Mouse (Mus musculus): Measurements from ENCODE around the gene Phf23. TPM values are rescaled to one million over a fixed set of nuclear protein-coding genes. Genes with fewer than 3 reads are reported as not detected.

The Phf23 gene
- total RNA-seq, 4 experiments from 2014 or later = 55.7 to 61.0 (median 58.4) TPM

DNA sequence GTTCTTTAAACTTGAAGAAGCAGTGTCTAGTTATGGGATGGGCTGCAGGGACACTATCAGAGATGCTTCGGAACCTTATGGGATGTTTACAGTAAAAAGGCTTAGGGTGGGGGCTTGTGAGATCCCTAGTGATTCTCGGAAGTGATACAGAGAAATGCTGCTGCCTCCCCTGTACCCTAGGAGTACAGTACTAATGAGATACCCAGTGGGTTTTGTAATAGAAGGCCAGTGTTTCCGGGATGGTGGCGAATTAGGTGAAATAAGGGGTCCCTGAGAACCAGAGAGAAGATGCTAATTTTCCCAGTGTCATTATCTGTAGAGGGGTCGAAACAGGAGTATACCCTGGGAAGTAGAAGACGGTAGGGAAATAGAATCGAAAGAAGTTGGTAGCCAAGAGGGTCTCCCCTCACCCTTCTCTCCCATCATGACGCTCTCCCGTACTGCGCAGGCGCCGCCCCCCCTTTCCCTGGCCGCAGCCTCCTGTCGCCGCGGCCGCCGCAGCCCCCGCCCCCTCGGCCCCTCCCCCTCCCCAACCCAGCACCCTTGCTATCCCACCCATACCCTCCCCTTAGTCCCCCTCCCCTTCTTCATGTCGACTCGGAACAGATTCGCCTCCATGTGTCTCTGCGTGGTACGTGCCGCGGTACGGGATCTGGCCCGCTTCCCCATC lies 28.0 kb downstream of the Phf23 start:
- no peak for DNase-seq

DNA sequence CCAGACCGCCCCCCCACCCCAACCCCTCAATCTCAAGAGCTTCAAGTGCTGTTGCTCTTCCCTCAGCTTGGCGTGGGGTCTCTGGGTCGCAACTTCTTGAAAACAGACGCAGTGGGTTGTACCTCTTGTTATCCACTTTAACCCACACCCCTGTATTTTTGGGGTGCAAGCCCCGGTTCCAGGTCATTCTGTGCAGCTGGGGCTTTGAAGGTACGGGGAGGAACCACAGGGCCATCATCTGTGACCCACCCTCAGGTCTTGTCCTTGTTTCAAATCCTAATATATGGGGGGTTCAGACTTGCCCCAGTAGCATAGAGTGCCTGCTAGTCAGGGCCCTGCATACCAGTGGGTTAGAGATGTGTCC lies 28.6 kb downstream of the Phf23 start:
- DNase-seq = no peak

DNA sequence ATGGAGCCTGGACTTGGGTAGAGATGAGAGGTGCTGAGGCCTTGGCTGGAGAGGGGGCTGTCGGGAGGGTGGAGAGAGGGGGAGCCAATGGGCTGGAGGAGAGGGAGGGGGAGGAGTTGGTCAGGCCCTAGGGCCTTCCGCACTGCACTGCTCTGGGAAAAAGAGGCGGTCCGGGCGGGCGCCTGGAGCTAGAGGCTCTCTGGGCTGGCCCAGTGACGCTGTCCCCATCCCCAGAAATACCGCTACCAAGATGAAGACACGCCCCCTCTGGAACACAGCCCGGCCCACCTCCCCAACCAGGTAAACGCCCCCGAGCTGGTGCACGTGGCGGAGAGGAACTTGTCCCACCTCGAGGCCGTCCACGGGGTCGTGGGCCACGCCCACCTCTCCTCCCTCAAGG lies 31.1 kb downstream of the Phf23 start:
- no peak for DNase-seq

DNA sequence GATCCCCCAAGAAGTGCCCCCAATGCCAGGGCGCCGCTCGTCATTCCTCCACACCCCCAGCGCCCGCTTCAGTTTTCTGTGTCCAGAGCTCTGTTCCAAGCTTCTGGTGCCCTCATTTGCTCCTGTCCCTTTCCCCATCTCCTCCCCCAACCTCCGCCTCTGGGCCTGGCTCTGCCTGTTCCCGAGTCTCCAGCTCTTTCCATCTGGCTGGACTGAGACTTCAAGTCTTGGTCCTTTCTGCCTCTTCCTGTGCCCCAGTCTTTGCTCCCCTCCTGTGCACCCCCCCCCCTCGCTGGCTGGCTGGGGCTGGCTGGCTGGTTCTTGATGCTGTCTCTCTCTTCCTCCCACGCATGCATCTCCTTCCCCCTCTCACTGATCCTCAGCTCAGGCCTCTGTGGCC lies 31.8 kb downstream of the Phf23 start:
- no peak for DNase-seq

DNA sequence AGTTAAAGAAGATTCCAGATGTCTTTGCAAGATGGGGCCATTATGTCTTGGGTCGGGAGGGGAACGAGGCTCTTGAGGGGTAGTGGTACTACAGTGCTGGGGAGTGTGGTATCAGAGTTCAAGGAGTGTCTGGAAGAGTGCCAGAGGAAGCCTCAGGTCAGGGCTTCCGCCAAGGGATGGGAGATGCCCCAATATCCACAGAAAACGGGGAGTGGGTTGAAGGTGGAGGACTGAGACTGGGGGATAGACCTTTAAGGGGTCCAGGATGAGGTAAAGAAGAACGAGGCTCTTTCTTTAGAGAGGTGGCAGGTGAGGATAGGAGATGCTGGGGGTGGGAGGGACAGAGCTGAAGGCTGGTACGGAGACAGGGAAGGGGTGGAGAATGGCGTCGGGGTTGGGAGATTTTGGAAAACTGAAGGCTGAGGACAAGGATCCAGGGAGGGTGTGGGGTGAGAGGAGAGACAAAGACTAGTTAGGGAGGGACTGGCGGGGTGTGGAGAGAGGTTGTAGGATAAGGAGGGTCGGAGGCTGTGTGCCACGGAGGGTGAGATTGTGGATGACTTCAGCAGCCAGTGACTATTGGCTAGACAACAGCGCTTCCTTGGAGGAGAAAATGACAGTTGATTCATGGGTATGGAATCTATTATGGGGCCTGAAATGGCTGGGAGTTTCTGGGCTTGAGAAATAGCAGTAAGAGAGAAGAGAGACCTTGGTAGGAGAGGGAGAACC lies 33.0 kb downstream of the Phf23 start:
- no peak for DNase-seq

DNA sequence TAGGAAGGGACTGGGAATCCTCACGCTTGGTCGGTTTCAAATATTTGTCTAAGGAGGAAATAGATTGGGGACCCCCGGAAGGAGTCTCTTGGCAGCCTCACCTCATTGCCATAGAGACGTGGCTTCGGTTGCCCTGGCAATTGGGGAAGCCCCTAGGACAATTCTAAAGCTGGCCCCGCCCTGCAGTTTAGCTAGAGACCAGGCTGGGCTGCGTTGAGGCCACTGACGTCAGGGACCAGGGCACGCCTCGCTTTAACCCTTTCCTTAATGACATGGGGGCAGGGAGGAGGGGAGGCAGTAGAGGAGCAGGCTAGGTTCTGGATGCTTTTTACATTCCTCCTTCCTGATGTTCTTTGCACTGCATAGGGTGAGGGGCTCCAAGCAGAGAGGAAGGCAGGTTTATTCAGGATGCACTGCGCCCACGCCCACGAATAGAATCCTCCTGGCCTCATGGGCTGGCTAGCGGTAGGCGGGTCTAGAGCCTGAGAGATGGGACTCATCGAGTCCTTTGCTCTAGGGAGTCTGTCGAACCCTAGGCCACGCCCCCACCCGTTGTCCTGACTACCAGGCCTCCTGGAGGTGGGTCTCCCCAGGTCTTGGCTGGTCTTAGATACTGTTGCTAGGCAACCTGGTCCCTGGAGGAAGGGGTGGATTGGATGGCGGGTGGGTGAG lies 33.7 kb downstream of the Phf23 start:
- DNase-seq = no peak

DNA sequence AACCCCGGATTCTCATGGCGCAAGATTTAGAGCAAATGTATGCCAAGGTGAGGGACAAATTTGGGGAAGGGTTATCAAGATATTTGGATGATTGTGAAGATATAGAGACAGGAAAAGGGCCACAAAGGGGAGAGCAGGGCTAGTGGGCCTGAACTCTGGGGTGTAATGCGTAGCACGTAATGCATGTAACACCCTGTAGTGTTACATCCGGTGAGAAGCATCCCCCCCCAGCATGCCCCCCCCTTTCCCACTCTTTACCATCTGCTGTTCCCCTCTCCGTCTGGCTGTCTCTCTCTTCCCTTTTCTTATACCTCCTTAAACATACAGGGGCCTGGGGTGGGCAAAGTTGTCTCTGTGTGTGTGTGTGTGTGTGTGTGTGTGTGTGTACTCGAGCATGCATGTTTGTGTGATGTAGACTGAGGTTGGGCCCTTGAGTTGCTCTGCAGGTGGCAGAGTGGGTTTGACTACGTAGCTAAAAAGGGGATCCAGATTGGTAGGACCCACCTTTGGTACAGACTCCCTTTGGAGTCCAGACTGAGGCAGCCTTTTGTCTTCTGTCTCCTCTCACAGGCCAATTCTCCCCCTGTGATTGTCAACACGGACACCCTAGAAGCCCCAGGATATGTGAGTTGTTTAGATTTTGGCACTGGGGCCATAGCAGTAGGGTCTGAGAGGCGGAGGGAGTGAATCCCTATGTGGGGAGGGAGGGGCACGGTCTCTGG lies 34.4 kb downstream of the Phf23 start:
- DNase-seq = no peak

DNA sequence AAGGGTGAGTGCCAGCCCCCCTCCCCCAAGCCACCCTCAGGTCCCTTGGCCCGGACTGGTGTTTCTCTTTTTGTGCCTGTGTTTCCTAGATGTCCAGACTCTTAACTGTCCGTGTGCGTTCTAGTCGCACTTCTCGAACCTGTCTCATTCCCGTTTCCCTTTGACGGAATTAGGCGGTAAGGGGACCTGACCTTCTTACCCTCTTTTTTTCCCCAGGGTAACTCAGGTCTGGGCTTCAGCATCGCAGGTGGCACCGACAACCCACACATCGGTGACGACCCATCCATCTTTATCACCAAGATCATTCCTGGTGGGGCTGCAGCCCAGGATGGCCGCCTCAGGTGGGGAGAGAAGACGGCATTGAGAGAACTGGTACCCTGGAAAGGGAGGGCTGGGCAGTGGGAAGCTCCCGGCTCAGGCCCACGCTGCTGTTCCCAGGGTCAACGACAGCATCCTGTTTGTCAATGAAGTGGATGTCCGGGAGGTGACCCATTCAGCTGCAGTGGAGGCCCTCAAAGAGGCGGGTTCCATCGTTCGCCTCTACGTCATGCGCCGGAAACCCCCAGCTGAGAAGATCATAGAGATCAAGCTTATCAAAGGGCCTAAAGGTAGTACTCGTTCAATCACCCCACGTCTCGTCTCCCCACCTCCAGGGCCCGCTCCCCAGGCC lies 35.2 kb downstream of the Phf23 start:
- DNase-seq = no peak

DNA sequence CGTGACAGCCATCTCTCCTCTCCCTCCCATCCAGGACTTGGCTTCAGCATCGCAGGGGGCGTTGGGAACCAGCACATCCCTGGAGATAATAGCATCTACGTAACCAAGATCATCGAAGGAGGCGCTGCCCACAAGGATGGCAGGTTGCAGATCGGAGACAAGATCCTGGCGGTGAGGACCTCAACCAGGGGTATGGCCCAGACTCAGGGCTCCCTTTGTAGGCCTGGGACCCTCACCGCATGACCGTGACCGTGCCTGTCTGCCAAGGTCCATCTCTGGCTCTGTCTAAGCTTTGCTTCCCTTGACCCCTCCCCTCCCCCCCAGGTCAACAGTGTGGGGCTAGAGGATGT lies 35.7 kb downstream of the Phf23 start:
- DNase-seq = no peak

DNA sequence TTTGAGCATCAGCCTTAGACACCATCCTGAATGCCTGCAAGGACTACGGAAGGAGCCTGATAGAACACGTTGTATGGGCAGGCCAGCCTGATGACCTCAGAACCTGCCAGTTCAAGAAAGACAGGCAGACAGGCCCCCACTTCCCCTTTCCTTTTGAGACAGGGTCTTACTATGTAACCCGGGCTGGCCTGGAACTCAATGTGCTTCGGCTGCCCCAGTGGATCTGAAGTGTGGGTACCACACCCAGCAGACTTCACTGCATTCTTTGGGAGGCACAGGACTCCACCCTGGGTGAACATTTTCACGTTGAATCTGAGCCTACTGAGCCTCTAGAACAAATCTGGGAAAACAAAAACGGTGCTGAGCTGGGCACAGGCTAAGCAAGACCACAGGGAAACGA lies 42.6 kb downstream of the Phf23 start:
- no peak for DNase-seq

DNA sequence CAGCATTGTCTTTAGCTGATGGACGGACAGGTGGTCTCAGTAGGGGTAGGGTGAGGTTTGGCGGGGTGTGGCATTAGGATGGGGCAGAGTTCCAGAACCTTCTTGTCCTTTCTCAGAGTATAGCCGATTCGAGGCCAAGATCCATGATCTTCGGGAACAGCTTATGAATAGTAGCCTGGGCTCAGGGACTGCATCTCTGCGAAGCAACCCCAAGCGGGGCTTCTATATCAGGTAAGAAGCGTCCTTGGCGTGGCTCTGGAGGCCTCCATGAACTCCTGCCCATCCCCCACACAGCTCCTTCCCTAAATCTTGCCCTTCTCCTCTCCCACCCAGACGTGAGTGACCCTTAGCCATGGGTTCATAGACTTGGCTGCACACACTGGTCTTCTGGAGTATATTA lies 44.1 kb downstream of the Phf23 start:
- DNase-seq = no peak

DNA sequence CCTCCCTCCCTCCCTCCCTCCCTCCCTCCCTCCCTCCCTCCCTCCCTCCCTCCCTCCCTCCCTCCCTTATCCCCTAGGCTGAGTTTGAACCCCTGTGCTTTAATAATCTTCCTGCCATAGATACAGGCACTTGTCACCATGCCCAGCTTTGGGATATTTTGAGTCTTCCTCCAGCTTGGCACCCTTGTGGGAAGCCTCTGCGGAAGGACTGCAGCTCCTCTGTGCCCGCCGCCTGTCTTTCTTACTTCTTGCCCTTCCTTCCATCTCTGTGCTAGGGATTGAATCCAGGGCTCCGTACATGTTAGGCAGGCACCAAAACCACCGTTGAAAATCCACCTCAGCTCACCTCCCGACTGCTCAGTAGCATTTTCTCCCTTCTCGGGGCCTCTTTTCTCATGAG lies 44.6 kb downstream of the Phf23 start:
- no peak for DNase-seq

DNA sequence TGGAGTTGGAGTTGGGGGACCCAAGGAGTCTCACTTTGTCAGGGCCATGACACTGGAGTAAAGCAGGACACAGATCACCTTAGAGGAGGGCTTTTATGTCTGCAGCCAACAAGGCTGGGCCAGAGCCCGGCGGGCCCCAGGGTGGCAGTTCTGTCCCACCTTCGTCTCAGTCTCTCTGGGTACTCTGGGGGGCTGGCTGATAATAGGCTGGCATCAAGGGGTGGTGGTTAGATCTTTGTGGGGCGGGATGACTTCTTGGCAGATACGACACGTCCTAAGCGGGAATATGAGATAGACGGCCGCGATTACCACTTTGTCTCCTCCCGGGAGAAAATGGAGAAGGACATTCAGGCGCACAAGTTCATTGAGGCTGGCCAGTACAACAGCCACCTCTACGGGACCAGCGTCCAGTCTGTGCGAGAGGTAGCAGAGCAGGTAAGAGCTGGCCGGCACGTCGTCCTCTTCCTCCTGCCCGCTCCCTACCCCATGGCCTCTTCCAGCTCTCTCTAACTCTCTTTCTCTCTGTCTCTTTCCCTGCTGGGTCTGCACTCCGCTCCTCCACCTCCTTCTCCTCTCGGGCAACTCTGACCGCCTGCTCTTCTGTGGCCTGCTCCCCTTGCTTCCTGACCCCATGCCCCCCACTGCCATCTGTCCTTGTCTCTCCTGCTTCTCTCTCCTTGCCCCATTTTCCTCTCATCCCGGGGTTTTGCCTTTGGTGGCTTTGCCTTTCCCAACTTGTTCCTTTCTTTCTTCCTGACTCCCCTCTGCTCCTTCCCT lies 46.9 kb downstream of the Phf23 start:
- DNase-seq = no peak

DNA sequence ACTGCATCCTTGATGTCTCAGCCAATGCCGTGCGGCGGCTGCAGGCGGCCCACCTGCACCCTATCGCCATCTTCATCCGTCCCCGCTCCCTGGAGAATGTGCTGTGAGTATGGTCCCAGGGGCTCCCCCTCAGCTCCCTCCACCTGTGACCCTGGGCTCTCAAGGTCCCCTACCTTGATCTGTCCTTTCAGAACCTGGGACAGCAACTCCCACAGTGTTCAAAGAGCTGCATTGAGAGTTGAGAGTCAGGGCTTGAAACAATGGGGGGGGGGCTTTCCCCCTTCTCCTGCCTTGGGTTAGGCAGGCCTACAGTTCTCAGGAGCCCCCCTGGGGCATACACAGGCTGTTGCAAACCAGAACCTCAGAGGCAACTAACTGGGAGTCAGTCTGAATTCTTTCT lies 48.1 kb downstream of the Phf23 start:
- DNase-seq = no peak

DNA sequence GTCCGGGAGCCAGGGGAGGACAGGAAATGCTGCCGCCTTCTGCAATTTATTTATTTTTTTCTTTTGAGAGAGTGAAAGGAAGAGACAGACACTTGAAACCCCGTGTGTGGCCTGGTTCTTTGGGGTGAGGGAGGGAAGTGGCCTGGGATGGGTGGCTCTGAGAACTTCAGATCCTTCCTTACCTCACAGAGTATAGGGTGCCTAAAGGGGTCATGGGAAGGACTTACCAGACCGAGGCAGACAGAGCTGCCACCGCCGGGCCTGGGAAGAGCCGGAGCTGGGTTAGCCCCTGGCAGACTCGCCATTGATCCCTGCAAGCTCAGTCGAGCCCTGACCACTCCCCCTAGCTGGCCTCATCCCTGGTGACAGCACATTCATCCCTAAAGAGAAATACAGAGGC lies 49.9 kb downstream of the Phf23 start:
- no peak for DNase-seq

DNA sequence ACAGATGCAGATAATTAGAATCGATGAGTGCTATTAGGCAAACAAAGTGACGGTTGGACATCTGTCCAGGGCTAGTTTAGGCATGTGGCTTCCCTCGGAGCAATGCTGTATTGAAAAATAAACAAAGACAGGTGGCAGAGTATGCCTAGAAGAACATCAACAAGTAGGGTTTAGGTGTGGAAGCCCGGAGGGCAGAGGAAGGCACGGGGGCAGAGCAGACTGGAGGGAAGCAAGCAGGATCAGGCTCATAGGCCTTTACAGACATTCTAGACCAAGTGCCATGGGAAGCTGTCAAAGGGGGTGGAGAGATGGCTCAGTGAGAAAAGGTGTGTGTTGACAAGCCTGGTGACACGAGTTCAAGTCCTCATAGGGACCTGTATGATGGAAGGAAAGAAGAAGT lies 53.8 kb downstream of the Phf23 start:
- no peak for DNase-seq

Small RNAs within 50 kb of the gene (microRNA-seq; reads per million reads assigned to microRNA genes)
- gene Gm44349 = 0 to 0.17 reads per million in 2 experiments
- gene Mir324 = 1,328 to 1,771 reads per million in 2 experiments

Other genes starting within 250 kb of the Phf23 start
- gene Polr2a, start 237.1 kb upstream of the Phf23 start, total RNA-seq (2022) = 100 to 1,000 TPM in 2 of 4 experiments, 10 to 100 TPM in 2; 85.2 to 125 (median 101) TPM
- gene Slc35g3, start 233.8 kb upstream of the Phf23 start, total RNA-seq (2022) = not detected
- gene Zbtb4, start 229.9 kb upstream of the Phf23 start, total RNA-seq (2022) = 100 to 1,000 TPM in 2 of 4 experiments, 10 to 100 TPM in 2; 73.0 to 121 (median 97.6) TPM
- gene Chrnb1, start 199.8 kb upstream of the Phf23 start, total RNA-seq (2022) = 1 to 10 TPM; 1.5 to 8.1 (median 5.0) TPM
- 10 to 100 TPM in 2 of 4 experiments, 1 to 10 TPM in 2; 2.5 to 32.7 (median 16.9) TPM for gene Fgf11, start 193.9 kb upstream of the Phf23 start, total RNA-seq (2022)
- 1 to 10 TPM in 1 of 4 experiments, under 1 TPM in 3; 0.45 to 1.1 (median 0.72) TPM for gene Tmem102, start 190.2 kb upstream of the Phf23 start, total RNA-seq (2022)
- not detected for gene Gm39566, start 180.5 kb upstream of the Phf23 start, total RNA-seq (2022)
- gene Spem2, start 177.3 kb upstream of the Phf23 start, total RNA-seq (2022) = not detected
- gene Spem1, start 173.6 kb upstream of the Phf23 start, total RNA-seq (2022) = under 1 TPM in 1 of 4 experiments, not detected in 3; 0.38 TPM
- 10 to 100 TPM; 22.2 to 48.7 (median 35.8) TPM for gene Nlgn2, start 158.0 kb upstream of the Phf23 start, total RNA-seq (2022)
- gene Tmem256, start 157.3 kb upstream of the Phf23 start, total RNA-seq (2022) = 100 to 1,000 TPM; 122 to 164 (median 149) TPM
- 10 to 100 TPM; 40.2 to 69.1 (median 62.1) TPM for gene Plscr3, start 149.4 kb upstream of the Phf23 start, total RNA-seq (2022)
- under 1 TPM in 2 of 4 experiments, not detected in 2; 0.11 to 0.20 TPM for gene Tnk1, start 137.0 kb upstream of the Phf23 start, total RNA-seq (2022)
- not detected for gene Tmem95, start 117.8 kb upstream of the Phf23 start, total RNA-seq (2022)
- 1 to 10 TPM; 4.3 to 6.2 (median 5.5) TPM for gene Kctd11, start 114.4 kb upstream of the Phf23 start, total RNA-seq (2022)
- 1 to 10 TPM in 2 of 4 experiments, under 1 TPM in 2; 0.31 to 1.9 (median 0.86) TPM for gene Acap1, start 100.2 kb upstream of the Phf23 start, total RNA-seq (2022)
- gene 2810408A11Rik, start 94.8 kb upstream of the Phf23 start, total RNA-seq (2022) = 1 to 10 TPM in 1 of 4 experiments, under 1 TPM in 3; 0.23 to 2.4 (median 0.71) TPM
- gene Neurl4, start 94.7 kb upstream of the Phf23 start, total RNA-seq (2022) = 10 to 100 TPM; 36.4 to 71.4 (median 51.5) TPM
- 10 to 100 TPM; 44.0 to 72.7 (median 52.0) TPM for gene Gps2, start 81.9 kb upstream of the Phf23 start, total RNA-seq (2022)
- 100 to 1,000 TPM; 468 to 561 (median 519) TPM for gene Eif5a, start 73.8 kb upstream of the Phf23 start, total RNA-seq (2022)
- gene Ybx2, start 60.0 kb upstream of the Phf23 start, total RNA-seq (2022) = 10 to 100 TPM in 3 of 4 experiments, 1 to 10 TPM in 1; 6.3 to 13.9 (median 11.8) TPM
- gene Slc2a4, start 47.6 kb upstream of the Phf23 start, total RNA-seq (2022) = 10 to 100 TPM; 36.5 to 90.1 (median 50.0) TPM
- under 1 TPM in 1 of 4 experiments, not detected in 3; 0.55 TPM for gene Cldn7, start 31.0 kb upstream of the Phf23 start, total RNA-seq (2022)
- 100 to 1,000 TPM; 109 to 125 (median 120) TPM for gene Ctdnep1, start 14.6 kb upstream of the Phf23 start, total RNA-seq (2022)
- 10 to 100 TPM; 56.9 to 87.4 (median 73.6) TPM for gene Elp5, start 13.3 kb upstream of the Phf23 start, total RNA-seq (2022)
- gene Gabarap, start 4.6 kb upstream of the Phf23 start, total RNA-seq (2022) = 100 to 1,000 TPM; 369 to 430 (median 397) TPM
- 10 to 100 TPM; 13.4 to 27.1 (median 20.5) TPM for gene Dvl2, start 4.8 kb downstream of the Phf23 start, total RNA-seq (2022)
- gene Acadvl, start 19.6 kb downstream of the Phf23 start, total RNA-seq (2022) = 100 to 1,000 TPM; 323 to 415 (median 392) TPM
- gene Dlg4, start 21.2 kb downstream of the Phf23 start, total RNA-seq (2022) = 10 to 100 TPM; 25.7 to 65.4 (median 45.9) TPM
- under 1 TPM in 3 of 4 experiments, not detected in 1; 0.31 to 0.75 (median 0.38) TPM for gene Asgr1, start 58.3 kb downstream of the Phf23 start, total RNA-seq (2022)
- 1 to 10 TPM in 2 of 4 experiments, under 1 TPM in 2; 0.62 to 2.9 (median 1.1) TPM for gene Asgr2, start 96.9 kb downstream of the Phf23 start, total RNA-seq (2022)
- gene Mgl2, start 134.6 kb downstream of the Phf23 start, total RNA-seq (2022) = 1 to 10 TPM; 3.1 to 6.9 (median 4.2) TPM
- 1 to 10 TPM; 3.3 to 7.3 (median 5.4) TPM for gene Clec10a, start 160.4 kb downstream of the Phf23 start, total RNA-seq (2022)
- 1 to 10 TPM in 2 of 4 experiments, under 1 TPM in 2; 0.23 to 2.0 (median 0.86) TPM for gene Slc16a11, start 217.0 kb downstream of the Phf23 start, total RNA-seq (2022)
- 1 to 10 TPM; 4.4 to 9.4 (median 6.6) TPM for gene Slc16a13, start 225.3 kb downstream of the Phf23 start, total RNA-seq (2022)
- gene Bcl6b, start 234.0 kb downstream of the Phf23 start, total RNA-seq (2022) = 10 to 100 TPM in 2 of 4 experiments, 1 to 10 TPM in 2; 6.4 to 25.1 (median 10.5) TPM
- 10 to 100 TPM; 38.2 to 52.6 (median 44.5) TPM for gene 0610010K14Rik, start 242.1 kb downstream of the Phf23 start, total RNA-seq (2022)
- 1 to 10 TPM; 3.9 to 6.7 (median 5.3) TPM for gene Gm21988, start 244.1 kb downstream of the Phf23 start, total RNA-seq (2022)
- gene Rnasek, start 244.1 kb downstream of the Phf23 start, total RNA-seq (2022) = 100 to 1,000 TPM; 152 to 326 (median 207) TPM